Mouse (Mus musculus) embryonic facial prominence, embryonic 11.5 days (tissue): ENCODE measurements around the gene Dscaml1. TPM values are rescaled to one million over a fixed set of nuclear protein-coding genes. Genes with fewer than 3 reads are reported as not detected.

ENCODE experiments used
- ATAC-seq: fragments of 200-750 bp; cut with Nextera tagmentation; replicated peaks from 2 replicates; pipeline ENCODE4 v1.8.0; 2017; ENCODE audit warnings: low read depth; ENCODE audit not compliant: insufficient number of reproducible peaks, low FRiP score, low TSS enrichment
- DNase-seq: peaks from one replicate; pipeline ENCODE4 v3.0.0-alpha.2; 2015; ENCODE audit warnings: low spot score
- H3K27ac ChIP-seq: fragments of 300-500 bp; sonication (generic); replicated peaks from 2 replicates; pipeline ENCODE4 v1.5.1; 2014; ENCODE audit warnings: mild to moderate bottlenecking, low read depth, low read length, control low read depth
- H3K27me3 ChIP-seq: fragments of 300-500 bp; sonication (generic); 2 replicates; pipeline ENCODE4 v1.6.1; 2014; ENCODE audit warnings: mild to moderate bottlenecking, low read length, moderate library complexity, mixed read lengths; ENCODE audit not compliant: control insufficient read depth, insufficient read depth
- H3K36me3 ChIP-seq: fragments of 300-500 bp; sonication (generic); replicated peaks from 2 replicates; pipeline ENCODE4 v1.6.1; 2014; ENCODE audit warnings: low read depth, mild to moderate bottlenecking, low read length, moderate library complexity, mixed read lengths; ENCODE audit not compliant: control insufficient read depth, insufficient read depth
- H3K4me1 ChIP-seq: fragments of 300-500 bp; sonication (generic); 2 replicates; pipeline ENCODE4 v1.6.1; 2014; ENCODE audit warnings: low read length, mixed read lengths; ENCODE audit not compliant: control insufficient read depth, insufficient read depth
- H3K4me2 ChIP-seq: fragments of 300-500 bp; sonication (generic); 2 replicates; pipeline ENCODE4 v1.6.1; 2014; ENCODE audit warnings: low read depth, mild to moderate bottlenecking, control low read depth, low read length, moderate library complexity
- H3K4me3 ChIP-seq: fragments of 300-500 bp; sonication (generic); 2 replicates; pipeline ENCODE4 v1.5.1; 2014; ENCODE audit warnings: low read depth, low read length, control low read depth
- H3K9ac ChIP-seq: fragments of 300-500 bp; sonication (generic); replicated peaks from 2 replicates; pipeline ENCODE4 v1.6.1; 2014; ENCODE audit warnings: mild to moderate bottlenecking, control low read depth, low read length
- H3K9me3 ChIP-seq: fragments of 300-500 bp; sonication (generic); replicated peaks from 2 replicates; pipeline ENCODE4 v1.6.1; 2016; ENCODE audit warnings: mild to moderate bottlenecking, low read length, inconsistent platforms, mixed read lengths; ENCODE audit not compliant: control insufficient read depth
- WGBS: fragments of 180-500 bp; shearing (Covaris S2); extraction: QIAGEN DNeasy Blood & Tissue Kit; methylation state at CpG from one replicate; pipeline ENCODE4 v1.1.7; 2014; 5-methylcytosine and 5-hydroxymethylcytosine counted together
- polyA plus RNA-seq: library from polyadenylated mRNA; unstranded; fragments of >200 nt; fragmentation: Nextera tagmentation; extraction: Ambion mirVana; gene quantifications from 2 replicates; pipeline ENCODE4 v1.2.1, GENCODE M21; 2014

Gene Dscaml1
- polyA plus RNA-seq, 1 experiment from 2014 or later, result 0.76 TPM

DNA sequence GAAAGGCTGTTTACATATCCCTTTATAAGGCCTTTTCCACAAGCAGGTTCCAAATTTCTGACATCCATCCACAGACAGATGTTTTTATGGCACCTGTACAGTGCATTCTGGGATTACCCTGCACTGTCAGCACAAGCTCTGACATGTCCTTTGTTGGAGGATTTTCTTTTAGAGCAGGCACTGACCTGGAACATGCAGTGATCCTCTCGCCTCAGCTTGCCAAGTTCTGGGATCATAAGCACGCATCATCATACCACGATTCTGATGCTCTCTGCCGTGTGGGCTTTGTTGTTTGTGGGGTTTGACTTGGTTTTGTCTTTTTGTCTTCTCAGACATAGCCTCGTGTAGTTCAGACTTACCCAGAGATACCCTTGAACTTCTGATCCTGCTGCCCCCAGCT, 236.0 kb downstream of the Dscaml1 start:
- Histone ChIP-seq H3K36me3 (no peaks in the 10 kb centered on the region), H3K9me3 (no peaks in the 10 kb centered on the region), H3K27ac (no peak overlapping the region), H3K4me3 (no peak overlapping the region), H3K9ac (no peak overlapping the region), H3K4me1 (no peaks in the 10 kb centered on the region), H3K27me3 (no peaks in the 10 kb centered on the region), H3K4me2 (no peak overlapping the region)
- WGBS, result 89% methylated on average over 5 of the region's 5 CpGs
- ATAC-seq, result no peak
- DNase-seq, result no peak

DNA sequence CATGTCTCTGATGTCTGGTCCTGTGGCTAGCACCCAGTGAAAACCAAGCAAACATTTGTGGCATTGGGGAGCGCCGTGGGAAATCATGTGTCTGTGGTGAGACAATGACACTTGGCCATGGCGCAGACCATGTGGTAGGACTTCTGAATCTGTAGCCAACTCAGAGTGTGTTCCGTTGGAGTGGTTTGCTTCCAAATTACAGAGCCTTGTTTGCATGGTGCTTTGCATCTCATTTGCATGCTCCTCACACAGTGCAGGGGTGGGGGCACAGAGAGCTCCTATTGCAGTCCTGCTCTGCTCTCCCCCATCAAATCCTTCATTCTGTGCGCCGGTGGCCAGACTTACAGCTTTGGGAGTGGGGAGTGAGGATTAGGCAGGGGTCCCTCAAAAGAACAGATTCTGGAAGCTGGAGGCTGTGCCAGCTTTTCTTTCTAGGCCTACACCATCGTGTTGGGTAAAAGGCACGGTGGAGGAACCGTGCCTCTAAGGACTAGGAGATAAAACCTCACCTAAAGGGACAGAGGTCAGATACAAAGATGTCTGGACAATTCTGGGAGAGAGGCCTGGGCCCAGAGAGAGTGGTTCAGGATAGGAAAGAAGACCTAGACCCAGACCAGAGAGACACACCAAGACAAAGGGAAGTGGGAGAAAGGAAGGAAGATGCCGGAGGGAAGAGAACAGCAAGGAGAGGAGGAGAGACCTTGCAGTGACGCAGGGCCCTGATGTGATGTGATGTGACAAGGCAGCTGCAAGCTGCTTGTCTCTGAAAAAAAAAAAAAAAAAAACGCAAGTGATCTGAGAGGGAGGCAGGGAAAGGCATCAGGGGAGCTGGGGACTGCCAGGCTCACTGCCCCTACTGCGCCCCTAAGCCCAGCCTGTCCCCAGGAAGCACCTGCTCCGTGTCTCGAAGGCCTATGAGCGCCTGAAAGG, 237.2 kb downstream of the Dscaml1 start:
- H3K27ac ChIP-seq, result no peak overlapping the region
- no peaks in the 10 kb centered on the region for H3K27me3 ChIP-seq
- no peaks in the 10 kb centered on the region for H3K4me1 ChIP-seq
- DNase-seq (no peak), ATAC-seq (no peak; the same call in 1 of the 2 replicates)
- no peak overlapping the region for H3K4me2 ChIP-seq
- WGBS, result 57% methylated on average over 15 of the region's 16 CpGs
- H3K9me3 ChIP-seq, result no peaks in the 10 kb centered on the region
- H3K4me3 ChIP-seq, result no peak overlapping the region
- H3K9ac ChIP-seq, result no peak overlapping the region
- no peaks in the 10 kb centered on the region for H3K36me3 ChIP-seq

DNA sequence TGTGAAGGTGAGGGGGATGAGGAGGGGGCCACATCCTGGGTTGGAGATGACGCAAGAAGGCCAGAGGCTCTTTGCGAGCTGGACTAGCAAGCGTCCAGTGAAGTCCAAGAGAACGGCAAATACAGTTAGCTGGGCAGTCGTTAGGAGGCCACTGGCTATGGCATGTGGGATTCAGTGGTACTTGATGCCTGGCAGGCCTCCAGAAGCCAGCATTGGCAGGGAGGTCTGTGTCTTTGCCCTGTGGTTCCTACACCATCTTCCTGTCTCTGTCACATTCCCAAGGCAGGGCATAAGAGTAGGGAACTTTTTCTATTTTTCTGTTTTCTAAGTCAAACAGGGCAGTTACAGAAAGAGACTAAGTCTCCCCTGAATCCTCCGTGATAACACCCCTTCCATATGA, 237.9 kb downstream of the Dscaml1 start:
- Histone ChIP-seq H3K4me1 (no peaks in the 10 kb centered on the region), H3K9ac (no peak overlapping the region)
- DNase-seq, result no peak

DNA sequence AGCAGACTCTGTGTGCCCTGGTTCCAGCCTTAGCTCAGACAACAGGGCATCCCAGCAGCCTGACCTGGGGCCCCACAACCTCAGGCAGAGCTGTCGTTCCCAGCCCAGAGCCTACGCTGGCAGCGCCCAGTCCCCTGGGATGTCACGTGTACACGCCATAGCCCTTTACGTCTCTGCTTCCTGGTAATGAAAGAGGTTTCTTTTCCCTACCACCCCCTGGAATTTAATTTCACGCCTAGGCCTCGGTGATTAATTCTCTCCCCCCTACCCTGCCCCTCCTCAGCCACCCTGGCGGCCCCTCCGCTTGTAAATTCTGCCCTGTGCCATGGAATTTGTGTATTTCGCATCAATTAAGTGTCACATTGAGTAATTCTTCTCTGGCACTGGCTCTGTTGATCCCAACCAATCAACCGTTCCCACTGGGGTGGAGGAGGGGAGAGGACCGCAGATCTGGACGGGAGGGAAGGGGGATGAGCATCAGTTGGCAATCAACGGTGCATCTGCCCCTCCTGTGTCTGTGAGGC, 238.5 kb downstream of the Dscaml1 start:
- no peaks in the 10 kb centered on the region for H3K27me3 ChIP-seq
- no peaks in the 10 kb centered on the region for H3K4me1 ChIP-seq
- ATAC-seq, result peak; percentile 29; the same call in 1 of the 2 replicates
- no peak overlapping the region for H3K27ac ChIP-seq
- H3K9ac ChIP-seq, result no peak overlapping the region
- H3K4me3 ChIP-seq, result no peak overlapping the region
- no peak overlapping the region for H3K4me2 ChIP-seq
- no peak for DNase-seq
- 32% methylated on average over 15 of the region's 15 CpGs for WGBS
- H3K9me3 ChIP-seq, result no peaks in the 10 kb centered on the region
- H3K36me3 ChIP-seq, result no peaks in the 10 kb centered on the region

More for the DNA sequence above, 237.9 kb downstream of the Dscaml1 start:
- Histone ChIP-seq H3K4me3 (no peak overlapping the region), H3K27me3 (no peaks in the 10 kb centered on the region), H3K4me2 (no peak overlapping the region), H3K36me3 (no peaks in the 10 kb centered on the region), H3K9me3 (no peaks in the 10 kb centered on the region), H3K27ac (no peak overlapping the region)
- ATAC-seq, result no peak
- WGBS, result 74% methylated on average over 6 of the region's 6 CpGs

- Histone ChIP-seq H3K9me3 (no peaks in the 10 kb centered on the region), H3K4me1 (no peaks in the 10 kb centered on the region; the same call in 1 of the 2 replicates), H3K4me2 (no peak overlapping the region), H3K9ac (no peak overlapping the region), H3K27ac (no peak overlapping the region), H3K4me3 (no peak overlapping the region), H3K27me3 (no peaks in the 10 kb centered on the region), H3K36me3 (no peaks in the 10 kb centered on the region)
- no peak for ATAC-seq
- DNase-seq, result no peak
- WGBS, result 82% methylated on average over 9 of the region's 9 CpGs
Observed at GRCm38 (mm10) chr9:45675931-45676330, 249.5 kb downstream of the Dscaml1 start.

GRCm38 (mm10) chr9:45676578-45676977, 250.2 kb downstream of the Dscaml1 start:
- Histone ChIP-seq H3K9ac (no peak overlapping the region), H3K27me3 (no peaks in the 10 kb centered on the region), H3K36me3 (no peaks in the 10 kb centered on the region), H3K4me3 (no peak overlapping the region), H3K27ac (no peak overlapping the region), H3K9me3 (no peaks in the 10 kb centered on the region), H3K4me2 (no peak overlapping the region), H3K4me1 (no peaks in the 10 kb centered on the region; the same call in 1 of the 2 replicates)
- ATAC-seq (no peak; the same call in 1 of the 2 replicates), DNase-seq (no peak)
- 65% methylated on average over 8 of the region's 8 CpGs for WGBS

GRCm38 (mm10) chr9:45677236-45677781, 250.9 kb downstream of the Dscaml1 start:
- Histone ChIP-seq H3K36me3 (no peaks in the 10 kb centered on the region), H3K4me2 (0 out of 2 replicates have a peak overlapping the region, but pooled peaks have one; percentile 31), H3K9ac (peak overlapping the region; percentile 35; the same call in 1 of the 2 replicates), H3K27ac (peak overlapping the region; percentile 31), H3K4me3 (no peak overlapping the region), H3K9me3 (no peaks in the 10 kb centered on the region), H3K4me1 (no peaks in the 10 kb centered on the region; the same call in 1 of the 2 replicates), H3K27me3 (no peaks in the 10 kb centered on the region)
- peak; percentile 40; the same call in 1 of the 2 replicates for ATAC-seq
- 17% methylated on average over 11 of the region's 12 CpGs for WGBS
- peak; percentile 77 for DNase-seq
